Mouse (Mus musculus): ENCODE results near the gene Camk2g.

The Camk2g gene

DNA sequence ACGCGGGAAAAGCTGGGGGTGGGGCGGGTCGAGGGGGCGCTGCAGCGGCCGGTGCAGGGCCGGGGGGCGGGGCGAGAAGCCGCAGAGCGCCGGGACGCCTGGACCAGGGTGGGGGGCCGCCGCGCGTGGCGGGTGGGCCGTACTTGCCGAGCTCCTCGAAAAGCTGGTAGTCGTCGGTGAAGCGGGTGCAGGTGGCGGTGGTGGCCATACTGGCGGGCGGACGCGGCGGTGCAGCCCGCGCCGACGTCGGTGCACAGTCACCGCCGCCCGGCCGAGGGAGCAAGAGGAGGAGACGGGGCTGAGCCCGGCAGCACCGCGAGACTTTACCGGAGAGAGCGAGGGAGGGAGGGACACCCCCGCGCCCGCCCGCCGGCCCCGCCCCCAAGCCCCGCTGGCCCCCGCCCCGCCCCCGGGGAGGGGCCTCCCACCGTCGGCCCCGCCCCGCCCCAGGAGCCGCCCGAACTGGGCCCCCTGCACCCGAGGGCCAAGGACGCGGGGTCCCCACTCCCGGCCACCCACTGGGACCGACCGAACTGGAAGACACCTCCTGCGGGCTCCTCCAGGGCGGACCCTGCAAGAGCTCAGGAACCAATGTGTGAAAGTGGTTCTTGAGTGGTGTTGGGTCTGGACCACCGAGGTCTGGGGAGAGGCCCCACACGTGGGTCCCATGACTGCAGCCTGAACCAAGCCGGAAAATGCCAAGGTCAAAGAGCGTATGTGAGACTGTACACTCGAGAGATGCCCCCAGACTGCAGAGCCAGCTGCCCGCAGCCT lies at the start of gene Camk2g:
TSS of gene Camk2g (minus strand) at position 331 of the 774 bp plus-strand sequence.
- DNase-seq = peak; percentile 79

- no peak for DNase-seq
These were observed 48.7 kb upstream of the Camk2g start for GRCm38 (mm10) chr14:20842629-20843028.

DNA sequence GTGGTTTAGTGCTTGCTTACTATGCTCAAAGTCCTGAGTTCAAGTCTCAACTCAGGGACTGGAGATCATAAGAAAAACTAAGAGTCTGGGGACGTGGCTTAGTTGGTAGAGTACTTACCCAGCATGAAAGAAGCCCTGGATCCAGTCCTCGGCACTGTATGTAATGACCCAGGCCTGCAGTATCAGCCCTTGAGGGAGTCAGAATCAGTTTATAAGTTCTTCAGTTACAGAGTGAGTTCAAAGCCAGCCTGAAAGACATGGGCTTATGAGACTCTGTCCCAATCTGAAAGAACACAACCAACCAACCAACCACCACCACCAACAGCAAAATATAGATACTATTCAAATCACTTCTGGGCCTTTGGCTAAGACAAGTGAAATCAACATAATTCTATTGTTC lies 47.6 kb upstream of the Camk2g start:
- no peak for DNase-seq

- DNase-seq = no peak
These were observed 43.8 kb upstream of the Camk2g start for GRCm38 (mm10) chr14:20837681-20838080.

DNA sequence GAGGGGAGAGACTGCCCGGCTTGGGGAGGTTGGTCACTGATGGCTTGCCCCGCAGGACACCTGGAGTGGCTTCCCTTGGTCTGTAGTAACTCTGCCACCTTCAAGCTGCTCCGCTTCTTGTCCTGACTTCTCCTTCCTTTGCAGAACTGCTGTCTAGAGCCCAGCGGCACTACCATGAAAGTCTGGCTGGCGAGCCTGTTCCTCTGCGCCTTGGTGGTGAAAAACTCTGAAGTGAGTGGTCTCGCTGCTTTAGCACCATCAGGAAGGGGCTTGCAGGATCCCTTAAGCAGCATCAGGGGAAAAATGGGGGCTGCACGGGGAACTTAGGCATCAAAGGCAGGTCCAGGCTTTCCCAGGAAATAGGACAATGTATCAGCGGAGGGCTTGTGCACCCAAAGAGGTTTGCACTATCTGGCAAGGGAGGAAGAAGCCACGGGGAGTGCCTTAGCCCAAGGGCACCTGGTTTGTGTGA lies 43.1 kb upstream of the Camk2g start:
- no peak for DNase-seq

DNA sequence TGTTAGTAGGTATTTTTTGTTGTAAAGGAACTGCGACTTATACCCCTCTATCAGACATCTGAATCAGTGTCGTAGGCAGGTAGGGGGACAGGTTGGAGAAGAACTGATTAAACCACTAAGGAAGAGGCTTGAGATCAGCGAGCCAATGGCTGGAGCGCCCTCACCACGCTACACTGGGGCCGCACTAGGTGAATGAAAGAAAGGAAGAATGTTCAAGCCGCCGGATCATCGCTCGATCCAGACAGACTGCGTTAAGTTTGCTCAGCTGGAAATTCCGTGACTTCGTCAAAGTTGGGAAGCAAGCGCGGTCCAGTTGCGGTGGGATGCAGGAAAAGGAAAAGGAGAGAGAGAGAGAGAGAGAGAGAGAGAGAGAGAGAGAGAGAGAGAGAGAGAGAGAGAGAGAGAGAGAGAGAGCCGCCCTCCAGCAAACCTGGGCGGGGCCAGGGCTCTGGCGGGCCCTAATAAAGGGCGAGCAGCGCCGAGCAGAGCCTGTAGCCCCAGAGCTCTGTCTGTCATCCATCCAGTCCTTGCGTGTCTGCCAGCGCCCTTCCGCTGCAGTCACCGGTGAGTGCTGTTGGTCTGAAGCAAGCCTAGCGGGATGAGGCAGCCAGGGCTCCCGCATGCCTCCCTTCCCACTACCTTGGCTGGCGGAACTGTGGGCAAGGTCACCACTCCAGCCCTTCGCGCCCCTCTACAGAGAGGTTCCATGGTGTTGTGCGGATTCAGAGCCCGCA lies 42.5 kb upstream of the Camk2g start, which contains the start of gene Plau:
TSS of gene Plau (plus strand) at position 490 of the 734 bp plus-strand sequence.
- DNase-seq = peak; percentile 31

DNA sequence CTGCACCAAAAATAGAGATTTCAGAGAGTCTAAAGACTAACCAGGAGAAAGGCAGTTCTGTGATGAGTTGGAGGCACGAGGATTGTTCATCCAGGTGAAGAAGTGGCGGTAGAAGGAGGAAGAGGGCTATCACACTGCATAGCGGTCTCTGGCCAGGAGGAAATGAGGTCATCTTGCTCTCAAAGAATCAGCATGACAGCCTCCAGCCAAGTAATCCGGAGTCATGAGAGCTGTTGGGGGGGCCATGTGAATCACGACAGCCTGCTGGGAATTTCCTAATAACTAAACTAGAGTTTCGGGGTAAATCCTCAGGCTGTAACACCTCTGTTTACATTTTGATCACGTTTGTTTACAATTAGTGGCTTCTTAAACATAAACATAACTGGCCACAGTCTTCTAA lies 40.2 kb upstream of the Camk2g start:
- DNase-seq = no peak

GRCm38 (mm10) chr14:20833525-20833924 lies 39.6 kb upstream of the Camk2g start:
- no peak for DNase-seq

DNA sequence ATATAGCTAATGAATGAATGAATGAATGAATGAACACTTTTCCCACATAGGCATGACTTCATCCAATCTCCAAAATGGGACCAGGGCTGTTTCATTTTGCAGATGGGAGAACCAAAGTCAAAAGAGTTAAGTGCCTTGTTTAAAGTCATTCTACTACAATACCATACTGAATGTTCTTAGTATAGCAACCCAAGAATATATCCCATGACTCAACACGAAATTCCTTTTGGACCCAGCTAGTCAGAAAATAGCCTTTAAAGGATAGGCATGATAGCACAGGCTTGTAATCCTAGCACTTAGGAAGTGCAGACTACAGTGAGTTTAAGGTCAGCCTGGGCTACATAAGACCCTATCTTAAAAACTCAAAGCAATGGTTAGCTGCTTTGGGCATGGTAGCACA lies 38.0 kb upstream of the Camk2g start:
- DNase-seq = no peak

DNA sequence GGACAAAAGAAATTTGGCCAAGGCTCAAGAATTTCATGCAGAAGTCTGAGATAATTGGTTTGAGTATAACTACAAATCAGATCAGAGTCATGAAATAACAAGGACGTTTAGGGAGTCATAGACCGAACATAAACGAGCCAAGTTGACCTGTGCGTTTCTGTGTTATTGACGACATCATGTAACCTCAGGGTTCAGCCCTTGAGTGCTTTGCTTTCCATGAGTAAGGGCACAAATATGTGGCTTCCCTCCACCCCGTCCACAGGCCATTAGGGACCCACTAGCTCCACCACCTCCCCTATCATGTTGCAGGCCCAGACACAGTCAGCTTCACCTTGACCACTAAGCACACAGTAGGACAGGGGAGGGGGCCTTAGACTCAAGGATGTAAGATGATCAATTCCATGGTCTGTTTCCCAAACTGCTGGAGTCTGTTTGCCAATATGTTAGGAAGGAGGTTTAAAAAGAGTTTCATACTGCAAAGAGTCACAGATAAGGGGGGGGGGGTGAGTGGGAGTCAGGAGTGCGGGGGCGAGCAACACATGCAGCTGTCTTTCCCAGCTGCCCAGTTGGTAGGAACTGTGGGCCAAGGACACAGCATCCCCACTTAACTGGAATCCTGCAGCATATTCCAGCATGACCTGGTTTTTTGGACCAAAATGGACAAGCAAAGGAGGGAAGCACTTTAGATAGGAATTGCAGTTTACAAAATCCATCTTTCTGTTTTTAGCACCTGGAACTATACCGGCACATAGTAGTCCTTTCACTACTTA lies 37.4 kb upstream of the Camk2g start:
- no peak for DNase-seq

DNA sequence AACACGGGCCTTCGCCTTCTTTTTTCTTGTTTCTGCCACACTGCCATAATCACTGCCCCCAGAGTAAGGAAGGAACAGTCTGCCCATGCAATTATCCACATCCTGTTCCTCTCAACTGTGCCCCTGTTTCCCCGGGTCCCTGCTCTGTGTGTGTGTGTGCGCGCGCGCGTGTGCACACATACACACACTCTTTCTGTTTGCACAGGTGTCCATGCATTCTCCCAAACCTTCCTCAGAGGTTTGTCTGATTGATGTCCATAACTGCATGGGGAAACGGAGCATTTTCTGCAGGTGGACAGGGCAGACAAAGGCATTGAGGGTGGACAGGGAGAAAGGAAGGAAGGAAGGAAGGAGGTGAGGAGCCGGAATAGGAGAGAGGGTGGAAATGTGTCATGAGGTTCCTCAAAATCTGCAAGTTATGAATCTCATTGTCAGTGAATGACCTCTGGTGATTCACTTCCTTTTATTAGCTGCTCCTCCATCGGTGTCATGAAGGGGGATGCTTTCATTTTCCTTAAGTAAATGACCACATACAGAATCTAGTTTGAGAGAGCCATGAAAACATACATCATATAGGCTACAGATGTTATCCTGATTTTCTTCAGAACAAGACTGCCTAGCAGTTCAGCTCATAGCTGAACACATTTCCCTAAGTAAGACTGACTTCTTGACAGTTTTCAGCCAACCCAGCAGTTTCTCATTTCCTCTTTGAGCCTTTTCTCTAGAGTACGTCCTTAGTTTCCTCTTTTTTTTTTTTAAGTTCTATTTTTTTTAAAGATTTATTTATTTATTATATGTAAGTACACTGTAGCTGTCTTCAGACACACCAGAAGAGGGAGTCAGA lies 35.9 kb upstream of the Camk2g start:
- no peak for DNase-seq

GRCm38 (mm10) chr14:20828524-20828923 lies 34.6 kb upstream of the Camk2g start:
- no peak for DNase-seq

DNA sequence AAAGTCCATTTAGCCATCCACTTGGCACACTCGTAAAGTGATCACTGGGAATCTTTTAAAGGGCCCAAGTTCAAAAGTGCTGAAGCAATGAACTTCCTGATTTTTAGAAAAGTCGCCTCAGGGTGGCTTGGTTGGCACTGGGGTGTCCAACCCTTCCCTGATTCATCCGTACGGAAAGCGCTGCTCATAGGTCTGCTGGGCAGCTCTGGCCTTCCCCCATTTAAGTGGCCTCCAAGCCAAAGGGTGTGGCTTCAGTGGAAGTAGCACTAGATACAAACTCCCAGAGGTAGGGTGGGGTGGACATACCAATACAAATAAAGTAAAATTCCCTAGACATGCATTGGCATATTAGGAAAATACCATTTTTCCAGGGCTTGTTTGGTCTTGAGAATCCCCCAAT lies 33.6 kb upstream of the Camk2g start:
- DNase-seq = no peak

DNA sequence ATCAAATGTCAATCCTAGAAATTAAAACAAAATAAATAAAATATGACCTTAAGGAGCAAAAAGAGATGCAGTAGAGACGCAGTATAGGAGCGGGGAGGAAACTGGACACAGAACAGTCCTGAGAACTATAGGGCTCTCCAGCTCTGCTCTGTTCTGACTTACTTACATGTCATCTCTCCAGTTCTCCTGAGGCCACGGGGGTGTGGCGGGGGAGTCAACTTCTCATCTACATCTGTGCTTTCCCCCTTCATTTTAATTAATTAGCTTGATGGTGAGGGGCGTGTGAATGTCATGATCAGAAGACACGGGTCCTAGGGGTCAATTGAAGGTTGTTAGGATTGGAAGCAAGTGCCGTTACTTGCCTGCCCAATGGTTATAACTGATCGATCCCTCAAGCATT lies 33.2 kb upstream of the Camk2g start:
- no peak for DNase-seq

GRCm38 (mm10) chr14:20825516-20825915 lies 31.6 kb upstream of the Camk2g start:
- DNase-seq = no peak

- no peak for DNase-seq
These were observed 30.6 kb upstream of the Camk2g start for GRCm38 (mm10) chr14:20824517-20824916.

GRCm38 (mm10) chr14:20815448-20815847 lies 21.6 kb upstream of the Camk2g start:
- no peak for DNase-seq

DNA sequence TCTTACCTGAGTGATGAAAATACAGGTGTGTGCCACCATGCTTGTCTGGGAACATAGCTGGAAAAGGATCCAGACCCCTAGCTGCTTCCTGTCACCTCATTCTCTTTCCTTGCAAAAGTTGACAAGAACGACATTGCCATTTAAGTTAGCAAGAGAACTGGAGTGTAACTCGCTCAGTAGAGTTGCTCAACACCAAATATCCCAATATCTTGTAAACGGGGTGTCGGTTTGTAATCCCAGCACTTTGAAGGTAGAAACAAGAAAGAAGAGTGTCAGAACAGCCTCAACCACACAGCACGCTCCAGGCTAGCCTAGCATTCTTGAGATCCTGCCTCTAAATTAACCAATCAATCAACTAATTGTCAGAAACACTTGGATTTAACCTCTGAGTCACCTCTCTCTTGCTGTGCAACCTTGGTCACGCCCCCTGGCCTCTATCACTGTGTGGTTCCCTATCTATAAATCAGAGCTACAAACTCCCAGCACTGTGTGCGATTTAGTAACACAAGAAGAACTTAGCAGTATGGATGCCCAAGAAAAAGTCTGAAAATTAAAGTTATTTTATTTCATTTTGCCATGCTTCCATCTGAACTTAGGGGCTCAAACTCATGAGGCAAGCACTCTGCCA lies 18.0 kb upstream of the Camk2g start:
- no peak for DNase-seq

GRCm38 (mm10) chr14:20811236-20811635 lies 17.3 kb upstream of the Camk2g start:
- no peak for DNase-seq

DNA sequence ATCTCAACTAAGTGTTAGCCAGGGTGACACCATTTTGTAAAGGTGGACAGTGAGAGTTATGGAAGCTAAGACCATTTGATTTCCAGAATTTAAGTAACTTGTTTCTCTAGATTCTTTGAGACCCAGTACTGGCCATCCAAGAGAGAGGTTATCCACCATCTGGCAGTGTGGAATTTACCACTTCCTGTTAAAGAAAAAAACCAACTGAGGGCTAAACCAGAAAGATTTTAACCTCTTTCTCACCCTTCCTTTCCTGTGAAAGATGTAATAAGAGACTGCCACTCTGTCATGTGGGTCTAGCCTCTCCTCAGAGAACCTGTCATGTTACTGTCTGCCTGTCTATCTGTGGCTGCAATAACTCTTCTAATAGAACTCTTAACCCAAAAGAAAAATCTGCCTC lies 15.9 kb upstream of the Camk2g start:
- DNase-seq = no peak

DNA sequence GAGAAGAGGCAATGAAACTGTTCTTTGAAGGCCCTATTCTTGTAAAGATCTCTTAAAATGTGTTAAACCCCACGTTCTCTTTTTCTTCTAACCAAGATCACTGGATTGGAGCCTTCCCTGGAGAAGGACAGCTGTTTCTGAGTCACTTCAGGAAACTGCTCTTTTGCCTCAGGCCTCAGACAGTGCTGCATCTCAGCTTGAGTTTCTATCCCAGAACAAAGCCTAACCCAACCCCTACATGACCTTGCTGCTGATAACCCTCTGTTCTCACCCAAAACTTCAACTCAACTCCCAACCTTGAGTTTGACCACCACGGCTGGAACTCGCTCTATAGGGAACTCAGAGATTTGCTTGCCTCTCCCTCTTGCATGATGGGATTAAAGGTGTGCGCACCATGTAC lies 15.5 kb upstream of the Camk2g start:
- no peak for DNase-seq

All from cerebellum, adult 9-10 months (tissue).